Mouse (Mus musculus) mesoderm, embryonic 11.5 days (tissue): ENCODE measurements around the gene A930002H24Rik.
A peak's percentile ranks its signal among the peaks of the same experiment; 100 is the strongest.
"Not testable (repeated sequence)": the region's sequence is repeated elsewhere in the genome, so short reads cannot be mapped to it uniquely, and the experiment has no call there.

ENCODE experiments used
- DNase-seq: peaks from one replicate; pipeline ENCODE4 v3.0.0-alpha.2; 2012; ENCODE audit warnings: low read depth, low spot score

A930002H24Rik gene

GRCm38 (mm10) chr17:63863647-63864149 is at the start of gene A930002H24Rik:
Gene A930002H24Rik, minus strand, starts transcription at chr17:63863791.
- peak; percentile 98 for DNase-seq

- no peak for DNase-seq
Measured at GRCm38 (mm10) chr17:63909297-63909696, 45.7 kb upstream of the A930002H24Rik start.

- no peak for DNase-seq
Measured at GRCm38 (mm10) chr17:63897050-63897449, 33.5 kb upstream of the A930002H24Rik start.

- no peak for DNase-seq
Measured at GRCm38 (mm10) chr17:63895829-63896228, 32.2 kb upstream of the A930002H24Rik start.

GRCm38 (mm10) chr17:63890611-63891010 is 27.0 kb upstream of the A930002H24Rik start:
- DNase-seq, result no peak

- DNase-seq, result no peak
Measured at GRCm38 (mm10) chr17:63886988-63887387, 23.4 kb upstream of the A930002H24Rik start.

- DNase-seq, result no peak
Measured at GRCm38 (mm10) chr17:63880009-63880408, 16.4 kb upstream of the A930002H24Rik start.

GRCm38 (mm10) chr17:63878889-63879288 is 15.3 kb upstream of the A930002H24Rik start:
- peak; percentile 30 for DNase-seq

- DNase-seq, result no peak
Measured at GRCm38 (mm10) chr17:63871773-63872172, 8.2 kb upstream of the A930002H24Rik start.

- DNase-seq, result peak; percentile 52
Measured at GRCm38 (mm10) chr17:63864171-63864571, 580 bp upstream of the A930002H24Rik start.

- no peak for DNase-seq
Measured at GRCm38 (mm10) chr17:63863012-63863630, 470 bp downstream of the A930002H24Rik start, which contains the start of gene Fer. Gene Fer, plus strand, starts transcription at chr17:63863062.

- no peak for DNase-seq
Measured at GRCm38 (mm10) chr17:63862399-63862798, 1.2 kb downstream of the A930002H24Rik start.

- DNase-seq, result peak; percentile 56
Measured at GRCm38 (mm10) chr17:63860988-63861387, 2.6 kb downstream of the A930002H24Rik start.

- DNase-seq, result no peak
Measured at GRCm38 (mm10) chr17:63857023-63857544, 6.5 kb downstream of the A930002H24Rik start.

- DNase-seq, result no peak
Measured at GRCm38 (mm10) chr17:63850016-63850415, 13.6 kb downstream of the A930002H24Rik start.

- DNase-seq, result peak; percentile 85
Measured at GRCm38 (mm10) chr17:63849566-63849965, 14.0 kb downstream of the A930002H24Rik start.

GRCm38 (mm10) chr17:63849151-63849550 is 14.4 kb downstream of the A930002H24Rik start:
- DNase-seq, result no peak

- not testable (repeated sequence) for DNase-seq
Measured at GRCm38 (mm10) chr17:63845766-63846165, 17.8 kb downstream of the A930002H24Rik start.

GRCm38 (mm10) chr17:63844936-63845335 is 18.7 kb downstream of the A930002H24Rik start:
- DNase-seq, result no peak

GRCm38 (mm10) chr17:63842226-63842625 is 21.4 kb downstream of the A930002H24Rik start:
- DNase-seq, result no peak

GRCm38 (mm10) chr17:63839636-63840269 is 23.8 kb downstream of the A930002H24Rik start:
- DNase-seq, result no peak

- no peak for DNase-seq
Measured at GRCm38 (mm10) chr17:63838144-63838543, 25.4 kb downstream of the A930002H24Rik start.

GRCm38 (mm10) chr17:63836641-63837040 is 26.9 kb downstream of the A930002H24Rik start:
- no peak for DNase-seq
